Mouse (Mus musculus) E14TG2a.4 (cell line): ENCODE measurements around the gene Scnn1b.

Source experiments
- CTCF ChIP-seq: conservative IDR thresholded peaks from 2 replicates; pipeline ENCODE4 v1.5.1; 2014; ENCODE audit warnings: low read length
- NANOG ChIP-seq: IDR thresholded peaks from 2 replicates; pipeline ENCODE4 v1.6.1; 2014; ENCODE audit warnings: borderline replicate concordance, low read length, mixed read lengths

DNA sequence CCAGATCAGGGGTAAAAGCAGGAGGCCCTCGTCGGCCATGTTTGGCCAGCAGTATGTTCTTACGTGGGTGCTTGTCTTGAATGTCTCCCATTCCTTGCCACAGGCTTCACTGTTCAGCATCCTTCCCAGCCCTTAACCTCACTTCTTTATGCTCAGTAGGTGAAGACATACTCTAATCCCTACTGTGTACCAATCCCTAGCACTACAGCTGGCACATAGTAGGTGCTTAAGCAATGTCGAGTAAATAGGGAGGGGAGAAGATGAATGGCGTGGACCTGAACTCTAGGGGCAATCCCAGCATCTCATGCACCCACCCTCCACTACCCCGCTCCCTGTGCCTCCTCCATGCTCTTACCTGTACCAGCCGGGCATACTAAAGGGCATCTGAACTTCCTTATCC, 59.5 kb downstream of the Scnn1b start:
- no peak for TF ChIP-seq CTCF
- TF ChIP-seq NANOG: no peak
